Mouse (Mus musculus): ENCODE results near the gene Irf4.

The Irf4 gene

DNA sequence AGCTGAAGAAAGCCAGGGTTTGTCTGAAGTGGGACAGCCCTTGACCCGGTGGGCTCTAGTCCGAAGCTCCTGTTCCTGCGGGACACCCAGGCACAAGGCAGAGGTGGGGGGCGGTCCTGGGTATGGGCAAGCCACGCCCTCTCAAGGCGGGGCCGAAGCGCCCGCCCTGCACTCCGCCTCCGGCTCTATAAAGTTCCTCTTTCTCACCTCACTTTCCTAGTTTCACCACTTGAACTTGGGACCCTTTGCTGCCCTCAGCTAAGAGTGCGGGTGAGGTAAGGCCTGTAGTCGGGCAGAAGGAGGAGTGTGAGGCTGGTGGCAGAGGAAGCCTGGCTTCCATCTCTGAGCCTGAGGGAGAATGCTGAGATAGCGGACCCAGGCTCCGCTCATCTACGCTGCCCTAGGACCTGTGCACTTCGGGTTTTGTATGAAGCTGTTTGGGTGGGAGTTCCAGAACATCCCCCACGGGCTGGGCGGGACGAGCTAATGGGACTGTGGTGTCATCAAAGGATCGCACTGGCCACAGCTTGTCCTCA lies at the start of gene Irf4:
Gene Irf4 (plus strand): TSS at position 206 of the 536 bp plus-strand sequence.
- DNase-seq (ENCODE audit: low spot score), result peak; percentile 35

DNA sequence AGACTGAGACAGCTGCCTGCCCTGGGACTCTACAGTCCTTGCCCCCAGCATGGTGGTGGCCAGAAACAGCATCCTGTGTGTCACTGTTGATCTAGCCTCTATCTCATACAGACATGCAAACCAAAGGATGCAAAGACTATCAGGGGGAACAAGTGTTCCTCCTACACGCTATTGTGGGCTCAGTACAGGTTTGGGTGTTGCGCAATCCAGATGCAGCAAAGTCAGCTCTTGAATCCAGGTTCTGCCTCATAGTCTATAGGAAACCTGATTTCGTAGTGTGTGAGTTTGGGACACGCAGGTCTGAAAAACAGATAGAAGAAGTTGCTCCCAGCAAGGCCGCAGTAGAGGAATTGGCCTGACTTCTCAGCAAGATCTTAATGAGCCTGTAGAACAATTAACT lies 46.3 kb upstream of the Irf4 start:
- DNase-seq (ENCODE audit: low spot score), result no peak

- DNase-seq (ENCODE audit: low spot score), result no peak
These were observed 44.6 kb upstream of the Irf4 start for GRCm38 (mm10) chr13:30704246-30705095.

- DNase-seq (ENCODE audit: low spot score), result no peak
These were observed 38.0 kb upstream of the Irf4 start for GRCm38 (mm10) chr13:30711066-30711465.

DNA sequence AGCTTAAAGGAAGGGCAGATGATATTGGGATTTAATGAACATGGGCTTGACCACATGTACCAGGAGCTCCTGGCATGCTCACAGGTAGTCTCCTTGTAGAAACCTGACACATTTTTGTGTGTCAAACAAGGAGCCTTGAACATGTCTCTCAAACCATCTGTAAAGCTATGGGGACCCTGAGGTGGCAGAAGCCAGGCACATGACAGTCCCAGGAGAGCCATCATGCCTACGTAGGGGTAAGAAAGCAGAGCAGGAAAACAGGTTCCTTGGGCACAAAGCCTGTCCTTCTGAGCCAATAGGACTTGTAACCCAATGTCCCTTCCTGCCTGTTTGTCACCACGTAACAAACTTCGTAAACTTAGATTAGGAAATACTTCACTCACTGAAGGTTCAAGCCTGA lies 37.3 kb upstream of the Irf4 start:
- DNase-seq (ENCODE audit: low spot score), result no peak

- no peak for DNase-seq (ENCODE audit: low spot score)
These were observed 36.7 kb upstream of the Irf4 start for GRCm38 (mm10) chr13:30712280-30712679.

DNA sequence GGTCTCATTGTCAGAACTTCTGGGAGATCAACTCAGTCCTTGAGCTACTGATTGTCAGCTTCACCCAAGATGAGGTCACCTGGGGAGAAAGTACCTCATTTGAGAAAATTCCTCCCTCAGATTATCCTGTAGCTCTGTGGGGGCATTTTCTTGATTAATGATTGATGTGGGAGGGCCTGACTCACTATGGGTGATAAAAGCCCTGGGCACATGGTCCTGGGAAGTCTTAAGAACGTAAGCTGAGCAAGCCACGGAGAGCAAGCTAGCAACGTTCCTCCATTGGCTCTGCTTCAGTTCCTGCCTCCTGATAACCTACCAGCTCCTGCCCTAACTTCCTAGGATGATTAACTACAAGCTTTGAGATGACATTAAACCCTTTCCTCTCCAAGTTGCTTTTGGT lies 35.4 kb upstream of the Irf4 start:
- DNase-seq (ENCODE audit: low spot score), result no peak

DNA sequence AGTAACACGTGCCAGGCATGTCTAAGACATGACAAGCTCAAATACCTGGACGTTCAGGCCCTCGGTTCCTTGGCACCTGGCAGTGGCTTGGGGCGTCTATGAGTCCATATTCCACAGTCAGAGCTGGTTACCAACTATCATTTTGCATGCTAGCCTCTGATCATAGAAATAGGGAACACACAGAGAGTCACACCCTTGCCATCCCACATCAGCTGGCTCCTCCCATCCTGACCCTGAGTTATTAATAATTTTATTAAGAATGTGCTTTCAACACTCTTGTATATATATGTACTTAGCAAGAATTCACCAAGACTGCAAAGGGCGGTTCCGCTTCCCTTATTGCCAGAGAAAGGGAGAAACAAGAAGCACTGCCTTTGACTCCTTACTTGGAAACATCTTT lies 34.5 kb upstream of the Irf4 start:
- no peak for DNase-seq (ENCODE audit: low spot score)

GRCm38 (mm10) chr13:30715060-30715459 lies 34.0 kb upstream of the Irf4 start:
- DNase-seq (ENCODE audit: low spot score), result no peak

DNA sequence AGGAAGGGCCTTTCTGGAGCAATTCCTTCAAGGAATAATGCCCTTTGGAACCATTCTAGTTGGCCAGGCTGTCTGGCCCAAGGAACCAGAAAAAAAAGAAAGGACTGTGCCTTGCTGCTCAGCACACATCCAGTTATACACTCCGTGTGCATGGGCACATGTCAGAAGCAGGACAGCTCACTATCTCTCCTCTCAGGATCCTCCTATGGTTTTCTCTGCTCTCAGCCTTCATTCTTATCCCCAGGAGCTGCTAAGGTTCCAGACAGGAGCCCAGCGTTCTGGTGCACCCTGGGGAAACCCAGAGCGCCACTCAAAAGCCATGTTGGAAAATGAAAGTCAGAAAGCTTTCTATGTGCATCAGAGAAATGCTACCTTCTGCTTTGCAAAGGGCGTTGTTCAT lies 33.5 kb upstream of the Irf4 start:
- no peak for DNase-seq (ENCODE audit: low spot score)

DNA sequence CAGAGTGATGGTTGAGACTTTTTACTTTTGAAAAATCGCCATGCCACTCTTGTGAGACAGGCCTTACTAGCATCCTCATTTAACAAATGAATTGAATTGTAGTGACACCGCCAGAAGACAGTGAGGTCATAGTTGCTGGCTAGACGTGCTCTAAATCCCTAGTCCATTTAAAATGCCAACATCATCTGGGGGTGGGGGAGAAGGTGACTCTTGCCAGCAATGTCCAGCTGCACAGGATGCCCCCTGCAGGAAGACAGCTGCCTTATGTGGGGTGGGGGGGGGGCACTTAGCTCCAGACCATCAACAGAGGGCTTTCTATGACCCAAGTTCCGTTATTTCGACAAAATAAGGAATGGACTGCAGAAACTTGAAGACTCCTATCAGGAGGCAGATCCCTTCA lies 32.4 kb upstream of the Irf4 start:
- DNase-seq (ENCODE audit: low spot score), result no peak

GRCm38 (mm10) chr13:30722601-30723000 lies 26.4 kb upstream of the Irf4 start:
- no peak for DNase-seq (ENCODE audit: low spot score)

GRCm38 (mm10) chr13:30723258-30723657 lies 25.8 kb upstream of the Irf4 start:
- DNase-seq (ENCODE audit: low spot score), result no peak

- DNase-seq (ENCODE audit: low spot score), result no peak
These were observed 25.2 kb upstream of the Irf4 start for GRCm38 (mm10) chr13:30723858-30724257.

DNA sequence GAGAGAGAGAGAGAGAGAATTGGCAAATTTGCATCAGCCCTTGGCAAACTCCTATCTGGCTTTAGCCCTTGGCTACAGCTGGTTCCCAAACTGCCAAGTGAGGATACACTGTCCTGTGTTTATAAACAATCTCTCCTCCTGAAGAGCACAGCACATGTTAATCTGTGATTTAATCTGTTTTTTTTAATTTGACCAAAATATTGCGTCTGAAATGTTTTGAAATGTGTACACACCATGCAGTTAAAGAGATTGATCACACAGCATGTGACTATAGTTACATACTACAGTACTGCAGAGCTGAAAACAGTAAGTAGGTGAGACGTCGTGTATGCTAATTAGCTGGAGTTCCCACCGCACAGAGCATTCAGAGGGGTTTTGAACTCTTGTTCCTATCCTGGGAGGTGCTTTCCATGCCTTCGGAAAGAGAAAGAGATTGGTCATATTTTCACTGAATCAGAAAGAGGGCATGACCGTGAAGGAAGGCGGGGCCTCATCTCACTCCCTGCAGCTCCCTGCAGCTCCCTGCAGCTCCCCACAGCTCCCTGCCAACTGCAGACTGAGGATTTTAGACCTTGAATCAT lies 24.2 kb upstream of the Irf4 start:
- no peak for DNase-seq (ENCODE audit: low spot score)

- DNase-seq (ENCODE audit: low spot score), result no peak
These were observed 22.1 kb upstream of the Irf4 start for GRCm38 (mm10) chr13:30726879-30727278.

DNA sequence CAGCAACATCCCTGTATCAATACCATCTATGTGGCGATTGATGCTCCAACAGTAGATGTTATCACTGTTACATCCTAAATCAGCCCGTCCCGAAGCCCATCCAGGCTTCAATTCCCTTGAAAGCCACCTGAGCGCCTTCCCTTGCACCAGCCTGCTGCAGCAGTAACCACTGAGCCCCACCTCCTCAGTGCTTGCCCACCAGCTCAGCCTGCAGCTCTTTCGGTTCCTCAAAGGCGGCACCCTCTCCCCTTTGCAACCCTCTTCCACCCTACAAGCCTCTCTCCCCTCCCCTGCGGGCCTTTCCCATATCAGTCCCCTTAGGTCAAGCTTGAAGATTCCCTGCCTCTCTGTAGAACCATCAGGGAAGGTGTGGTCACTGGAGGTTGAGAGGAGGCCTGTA lies 20.9 kb upstream of the Irf4 start:
- no peak for DNase-seq (ENCODE audit: low spot score)

DNA sequence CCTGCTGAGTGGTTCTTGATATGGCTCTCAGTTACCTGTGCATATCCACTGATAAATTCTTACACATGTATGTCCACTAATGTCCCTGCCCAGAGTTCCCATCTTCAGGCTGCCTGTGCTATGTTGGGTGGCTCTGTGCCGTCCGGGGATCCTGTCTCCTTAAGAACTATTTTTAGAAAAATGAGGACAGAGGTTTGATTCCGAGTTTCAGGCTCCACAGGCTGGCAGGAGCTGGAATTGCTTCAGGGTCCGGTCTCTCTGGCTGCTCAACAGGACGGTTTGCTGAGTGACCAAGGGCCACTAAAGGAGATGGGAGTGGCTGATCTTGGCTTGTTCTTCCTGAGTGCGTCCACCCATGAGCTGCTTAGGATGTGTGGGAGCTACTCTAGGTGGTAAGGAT lies 19.8 kb upstream of the Irf4 start:
- no peak for DNase-seq (ENCODE audit: low spot score)

DNA sequence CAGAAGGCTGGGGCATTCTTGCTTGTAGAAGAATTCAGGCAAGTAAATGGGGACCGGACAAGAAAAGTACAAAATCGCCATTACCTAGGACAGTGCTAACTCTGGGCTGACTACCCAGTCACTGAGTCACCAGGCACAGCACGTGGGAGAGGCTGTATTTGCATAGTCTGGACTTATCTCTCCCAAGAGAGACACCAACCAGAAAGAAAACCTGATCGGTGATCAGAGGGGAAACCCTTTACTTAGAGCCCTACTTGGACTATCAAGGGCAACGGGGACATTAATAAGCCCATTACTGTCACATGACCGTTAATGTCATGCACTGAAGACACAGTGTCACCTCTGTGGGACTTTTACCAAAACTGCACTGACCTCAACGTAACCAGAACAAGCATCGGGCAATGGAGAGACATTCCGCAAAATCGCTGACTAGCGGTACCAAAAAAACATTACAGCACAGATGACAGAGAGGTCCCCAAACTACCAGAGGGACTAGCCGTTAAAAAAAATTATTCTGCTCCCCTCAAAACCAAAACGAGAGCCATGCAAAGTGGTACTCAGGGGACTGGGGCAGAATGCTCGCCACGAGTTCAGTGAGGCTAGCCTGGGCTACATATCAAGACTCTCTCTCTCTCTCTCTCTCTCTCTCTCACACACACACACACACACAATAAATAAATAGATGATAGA lies 18.8 kb upstream of the Irf4 start:
- DNase-seq (ENCODE audit: low spot score), result no peak

DNA sequence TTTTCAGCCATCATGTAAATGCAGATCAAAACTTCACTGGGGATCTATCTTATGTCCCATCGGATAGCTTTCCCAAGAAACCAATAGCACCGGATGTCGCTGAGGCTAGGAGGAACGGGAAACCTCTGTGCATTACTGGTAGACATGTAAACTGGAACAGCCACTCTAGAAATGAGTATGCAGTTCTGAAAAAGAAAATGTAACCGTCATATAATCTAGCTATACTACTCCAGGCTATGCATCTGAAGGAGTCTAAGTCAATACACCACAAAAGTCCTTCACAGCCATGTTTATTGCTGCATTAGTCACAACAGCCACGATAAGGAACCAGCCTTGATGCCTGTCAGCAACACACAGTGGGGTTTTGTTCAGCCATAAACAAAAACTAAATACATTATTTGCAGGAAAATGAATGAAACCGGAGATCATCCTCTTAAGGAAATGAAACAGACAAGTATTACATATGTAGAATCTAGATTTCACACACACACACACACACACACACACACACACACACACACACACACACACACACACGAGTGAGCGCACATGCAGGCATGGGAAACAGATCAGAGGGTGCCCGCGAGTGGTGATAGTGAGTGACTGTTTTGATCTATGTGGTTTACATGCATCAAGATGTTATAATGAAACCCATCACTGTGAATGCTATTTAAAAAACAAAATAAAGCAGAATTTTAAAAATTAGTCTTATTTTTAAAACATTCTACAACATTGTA lies 16.1 kb upstream of the Irf4 start:
- no peak for DNase-seq (ENCODE audit: low spot score)

DNA sequence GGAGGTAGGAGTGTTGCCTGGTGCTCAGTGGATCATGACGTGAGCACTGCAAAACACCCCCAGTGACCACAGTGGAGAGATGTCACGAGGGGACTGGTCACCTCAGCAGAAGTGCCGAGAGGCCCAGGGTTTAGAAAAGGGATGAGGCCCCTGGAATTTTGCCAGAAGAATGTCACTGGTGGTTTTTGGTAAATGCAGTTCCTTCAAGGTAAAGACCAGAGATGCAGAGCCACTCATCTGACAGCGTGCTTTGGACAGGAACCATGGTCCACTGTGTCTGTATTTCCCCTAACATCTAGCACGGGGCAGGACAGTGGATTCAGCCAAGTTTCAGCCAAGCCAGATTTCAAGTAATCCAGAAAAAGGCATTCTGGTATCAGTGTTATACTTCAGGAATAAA lies 12.3 kb upstream of the Irf4 start:
- DNase-seq (ENCODE audit: low spot score), result no peak

- DNase-seq (ENCODE audit: low spot score), result no peak
These were observed 11.8 kb upstream of the Irf4 start for GRCm38 (mm10) chr13:30737257-30737656.

All from testis, postnatal 14 days (tissue).